Mouse (Mus musculus) midbrain, embryonic 16.5 days (tissue): ENCODE data around the gene Pex1. TPM values are rescaled to one million over a fixed set of nuclear protein-coding genes. Genes with fewer than 3 reads are reported as not detected.
"Not testable (repeated sequence)": the region's sequence is repeated elsewhere in the genome, so short reads cannot be mapped to it uniquely, and the experiment has no call there.

ENCODE experiments used
- ATAC-seq: fragments of 200-750 bp; cut with Nextera tagmentation; 2 replicates; pipeline ENCODE4 v1.8.0; 2017; ENCODE audit warnings: moderate TSS enrichment
- H3K27ac ChIP-seq: fragments of 300-500 bp; sonication (generic); 2 replicates; pipeline ENCODE4 v1.5.1; 2014; ENCODE audit warnings: mild to moderate bottlenecking, low read length, mixed read lengths
- H3K27me3 ChIP-seq: fragments of 300-500 bp; sonication (generic); 2 replicates; pipeline ENCODE4 v1.6.1; 2014; ENCODE audit warnings: low read depth, low read length, mixed read lengths; ENCODE audit not compliant: control insufficient read depth, insufficient read depth
- H3K36me3 ChIP-seq: fragments of 300-500 bp; sonication (generic); 2 replicates; pipeline ENCODE4 v1.6.1; 2014; ENCODE audit warnings: mild to moderate bottlenecking, low read length, moderate library complexity, mixed read lengths; ENCODE audit not compliant: control insufficient read depth, insufficient read depth
- H3K4me1 ChIP-seq: fragments of 300-500 bp; sonication (generic); 2 replicates; pipeline ENCODE4 v1.6.1; 2014; ENCODE audit warnings: mild to moderate bottlenecking, low read length, mixed read lengths; ENCODE audit not compliant: control insufficient read depth, insufficient read depth
- H3K4me2 ChIP-seq: fragments of 300-500 bp; sonication (generic); 2 replicates; pipeline ENCODE4 v1.6.1; 2014; ENCODE audit warnings: mild to moderate bottlenecking, low read length, mixed read lengths
- H3K4me3 ChIP-seq: fragments of 300-500 bp; sonication (generic); 2 replicates; pipeline ENCODE4 v1.5.1; 2014; ENCODE audit warnings: low read depth, mild to moderate bottlenecking, low read length, moderate library complexity, mixed read lengths
- H3K9ac ChIP-seq: fragments of 300-500 bp; sonication (generic); 2 replicates; pipeline ENCODE4 v1.6.1; 2014; ENCODE audit warnings: low read depth, low read length, mixed read lengths
- H3K9me3 ChIP-seq: fragments of 300-500 bp; sonication (generic); replicated peaks from 2 replicates; pipeline ENCODE4 v1.6.1; 2014; ENCODE audit warnings: mild to moderate bottlenecking, low read length, mixed read lengths; ENCODE audit not compliant: control insufficient read depth, poor library complexity, severe bottlenecking
- WGBS: fragments of 180-500 bp; shearing (Covaris S2); extraction: QIAGEN DNeasy Blood & Tissue Kit; methylation state at CpG from one replicate; pipeline ENCODE4 v1.1.7; 2014; 5-methylcytosine and 5-hydroxymethylcytosine counted together
- polyA plus RNA-seq: library from polyadenylated mRNA; unstranded; fragments of >200 nt; fragmentation: Nextera tagmentation; extraction: Ambion mirVana; gene quantifications from 2 replicates; pipeline ENCODE4 v1.2.1, GENCODE M21; 2015

The Pex1 gene
- polyA plus RNA-seq, 1 experiment from 2014 or later = 26.2 TPM

DNA sequence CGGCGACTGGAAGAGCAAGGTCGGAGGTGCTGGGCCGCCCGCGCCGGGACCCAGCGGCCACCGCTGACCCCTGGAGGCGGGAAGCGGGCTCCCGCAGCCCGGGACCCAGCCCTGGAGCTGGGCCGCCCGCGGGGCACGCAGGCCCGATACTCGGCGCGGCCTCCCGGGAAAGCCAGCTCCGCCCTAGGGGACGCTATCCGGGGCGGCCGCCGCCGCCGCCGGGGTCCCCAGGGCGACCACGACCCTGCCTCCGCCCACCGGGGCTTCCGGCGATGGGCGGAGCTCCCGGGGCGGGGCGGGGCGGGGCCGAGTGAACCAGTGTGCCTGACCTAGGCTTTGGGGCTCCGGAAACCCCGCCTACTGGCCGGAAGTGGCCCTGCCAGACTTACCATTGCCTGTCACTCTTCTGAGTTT lies 51.8 kb downstream of the Pex1 start:
- WGBS = 0% methylated on average over 20 of the region's 46 CpGs
- peak overlapping the region; percentile 98 for H3K4me3 ChIP-seq
- peaks cover 12% of the 10 kb centered on the region for H3K4me1 ChIP-seq
- peak overlapping the region; percentile 89 for H3K27ac ChIP-seq
- ATAC-seq = peak; percentile 95
- no peaks in the 10 kb centered on the region for H3K27me3 ChIP-seq
- peak overlapping the region; percentile 95 for H3K9ac ChIP-seq
- H3K4me2 ChIP-seq = peak overlapping the region; percentile 58
- H3K9me3 ChIP-seq = no peaks in the 10 kb centered on the region
- peaks cover 6% of the 10 kb centered on the region for H3K36me3 ChIP-seq

DNA sequence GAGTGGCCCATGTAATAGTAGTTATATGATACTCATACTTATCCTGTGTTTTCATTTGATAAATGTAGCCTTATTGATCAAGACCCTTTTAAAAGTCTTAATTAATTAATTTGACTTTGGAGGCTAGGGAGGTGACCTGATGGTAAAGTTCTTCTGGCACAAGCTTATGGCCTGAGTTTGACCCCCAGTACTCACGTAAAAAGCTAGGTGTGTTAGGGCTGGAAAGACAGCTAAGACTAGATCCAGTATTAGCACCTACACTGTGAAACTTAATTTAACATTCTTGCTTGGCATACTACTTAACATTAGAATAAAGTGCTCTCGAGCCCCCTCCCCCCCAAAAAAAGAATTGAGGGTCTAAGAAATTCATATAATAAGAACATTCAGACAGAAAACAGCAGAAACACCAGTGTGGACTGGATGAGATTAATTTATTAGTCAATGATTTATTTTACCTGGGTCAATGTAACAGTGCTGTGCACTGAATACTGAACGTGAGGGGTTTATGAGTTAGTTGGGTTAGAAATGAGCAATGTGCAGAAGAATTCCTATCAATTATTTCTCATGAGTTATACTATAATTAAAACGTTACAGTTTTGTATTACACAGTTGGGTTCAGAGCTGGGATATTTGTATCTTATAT lies 52.5 kb downstream of the Pex1 start:
- Histone ChIP-seq H3K27me3 (no peaks in the 10 kb centered on the region), H3K36me3 (peaks cover 4% of the 10 kb centered on the region), H3K4me2 (peak overlapping the region; percentile 58), H3K9me3 (no peaks in the 10 kb centered on the region), H3K9ac (no peak overlapping the region), H3K4me1 (peaks cover 12% of the 10 kb centered on the region), H3K4me3 (peak overlapping the region; percentile 98; the same call in 1 of the 2 replicates), H3K27ac (no peak overlapping the region)
- peak; percentile 47 for ATAC-seq
- 52% methylated on average over 4 of the region's 4 CpGs for WGBS

DNA sequence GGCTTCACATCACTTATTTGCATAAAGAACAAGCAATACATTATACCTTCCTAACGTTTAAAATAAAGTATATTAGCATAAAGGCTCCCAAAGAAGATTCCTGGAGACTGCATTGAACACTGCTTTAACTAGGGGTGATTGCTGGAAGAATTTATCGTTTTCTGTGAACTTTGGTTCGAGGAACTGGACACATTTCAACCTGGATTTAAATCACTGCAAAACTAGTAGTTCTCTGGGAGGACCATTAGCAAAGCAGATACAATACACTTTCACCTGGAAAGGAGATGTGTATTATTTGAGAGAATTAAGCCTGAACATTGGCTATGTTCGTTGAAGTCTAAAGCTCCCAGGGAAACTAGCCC lies 53.0 kb downstream of the Pex1 start:
- ATAC-seq = no peak
- H3K4me1 ChIP-seq = peaks cover 12% of the 10 kb centered on the region
- H3K27me3 ChIP-seq = no peaks in the 10 kb centered on the region
- no peak overlapping the region for H3K27ac ChIP-seq
- no peak overlapping the region for H3K4me2 ChIP-seq
- no peak overlapping the region for H3K4me3 ChIP-seq
- H3K9me3 ChIP-seq = no peaks in the 10 kb centered on the region
- 71% methylated on average over 4 of the region's 4 CpGs for WGBS
- H3K36me3 ChIP-seq = peaks cover 3% of the 10 kb centered on the region; the same call in 1 of the 2 replicates
- H3K9ac ChIP-seq = no peak overlapping the region

DNA sequence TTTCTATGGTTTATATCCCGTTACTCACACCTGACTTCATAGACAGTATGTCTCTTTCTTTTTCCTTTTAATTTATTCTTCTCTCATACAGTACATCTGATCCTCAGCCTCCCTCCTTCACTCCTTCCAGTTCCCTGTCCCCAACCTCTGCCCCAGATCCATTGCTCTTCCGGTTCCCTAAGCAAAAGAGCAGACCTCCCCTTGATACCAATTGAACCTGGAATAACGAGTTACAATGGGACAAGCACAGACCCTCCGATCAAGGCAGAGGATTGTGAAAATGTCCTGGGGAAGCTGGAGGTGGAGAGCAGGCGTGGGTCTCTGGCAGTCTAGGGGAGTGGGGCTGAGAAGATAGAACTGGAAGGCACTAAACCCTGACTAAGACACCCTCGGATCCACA lies 55.0 kb downstream of the Pex1 start, which contains the start of gene Tmbim7:
Gene Tmbim7 (plus strand): TSS at position 301 of the 400 bp plus-strand sequence.
- H3K4me1 ChIP-seq = peaks cover 6% of the 10 kb centered on the region
- WGBS = 72% methylated on average over 6 of the region's 6 CpGs
- H3K4me2 ChIP-seq = no peak within 1 kb of the TSS
- no peak for ATAC-seq
- H3K4me3 ChIP-seq = no peak within 1 kb of the TSS
- no peaks in the 10 kb centered on the region for H3K36me3 ChIP-seq
- H3K9me3 ChIP-seq = no peaks in the 10 kb centered on the region
- H3K27ac ChIP-seq = no peak within 1 kb of the TSS
- no peak within 1 kb of the TSS for H3K9ac ChIP-seq
- H3K27me3 ChIP-seq = no peaks in the 10 kb centered on the region

DNA sequence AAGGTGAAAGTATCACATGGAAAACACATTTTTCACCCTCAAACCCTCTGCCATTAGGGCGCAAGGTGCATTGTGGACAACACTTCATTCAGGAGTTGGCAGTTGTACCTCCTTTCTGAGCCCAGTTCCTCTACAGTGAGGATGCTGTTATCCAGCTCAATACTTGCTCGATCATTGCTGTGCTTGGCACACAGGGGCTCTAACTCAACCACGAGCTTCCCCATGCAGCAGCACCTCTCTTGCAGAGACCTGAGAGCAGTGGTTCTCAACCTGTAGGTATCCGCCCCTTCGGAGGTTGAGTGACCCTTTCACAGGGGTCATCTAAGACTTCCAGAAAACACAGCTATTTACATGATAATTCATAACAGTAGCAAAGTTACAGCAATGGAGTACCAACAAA lies 55.8 kb downstream of the Pex1 start:
- H3K36me3 ChIP-seq = no peaks in the 10 kb centered on the region
- no peaks in the 10 kb centered on the region for H3K9me3 ChIP-seq
- no peak overlapping the region for H3K4me3 ChIP-seq
- H3K4me2 ChIP-seq = no peak overlapping the region
- no peak overlapping the region for H3K9ac ChIP-seq
- no peak for ATAC-seq
- peaks cover under 1% of the 10 kb centered on the region for H3K4me1 ChIP-seq
- no peaks in the 10 kb centered on the region for H3K27me3 ChIP-seq
- H3K27ac ChIP-seq = no peak overlapping the region
- WGBS = 85% methylated on average over 5 of the region's 5 CpGs

DNA sequence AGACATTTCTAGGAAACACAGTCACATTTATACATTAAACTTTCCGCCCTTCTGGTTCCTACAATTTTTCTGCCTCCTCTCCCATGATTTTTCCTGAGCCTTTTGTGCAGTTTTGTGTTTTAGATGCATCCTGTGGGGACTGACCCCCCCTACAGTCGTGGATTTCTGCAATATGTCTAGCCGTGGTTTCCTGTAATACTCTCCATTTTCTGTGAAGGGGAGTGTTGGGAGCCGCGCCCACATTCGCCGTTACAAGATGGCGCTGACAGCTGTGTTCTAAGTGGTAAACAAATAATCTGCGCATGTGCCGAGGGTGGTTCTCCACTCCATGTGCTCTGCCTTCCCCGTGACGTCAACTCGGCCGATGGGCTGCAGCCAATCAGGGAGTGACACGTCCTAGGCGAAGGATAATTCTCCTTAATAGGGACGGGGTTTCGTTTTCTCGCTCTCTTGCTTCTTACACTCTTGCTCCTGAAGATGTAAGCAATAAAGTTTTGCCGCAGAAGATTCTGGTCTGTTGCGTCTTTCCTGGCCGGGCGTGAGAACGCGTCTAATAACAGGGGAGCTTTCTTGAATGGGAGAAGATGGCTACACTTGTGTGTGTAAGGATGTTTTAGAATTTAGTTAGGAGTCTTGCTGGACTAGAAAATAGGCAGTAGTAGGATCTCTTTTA lies 57.2 kb downstream of the Pex1 start:
- not testable (repeated sequence) for H3K4me3 ChIP-seq, H3K27ac ChIP-seq, ATAC-seq, H3K27me3 ChIP-seq, H3K9me3 ChIP-seq, H3K9ac ChIP-seq, H3K4me1 ChIP-seq, H3K4me2 ChIP-seq, H3K36me3 ChIP-seq
- 96% methylated on average over 14 of the region's 25 CpGs for WGBS

DNA sequence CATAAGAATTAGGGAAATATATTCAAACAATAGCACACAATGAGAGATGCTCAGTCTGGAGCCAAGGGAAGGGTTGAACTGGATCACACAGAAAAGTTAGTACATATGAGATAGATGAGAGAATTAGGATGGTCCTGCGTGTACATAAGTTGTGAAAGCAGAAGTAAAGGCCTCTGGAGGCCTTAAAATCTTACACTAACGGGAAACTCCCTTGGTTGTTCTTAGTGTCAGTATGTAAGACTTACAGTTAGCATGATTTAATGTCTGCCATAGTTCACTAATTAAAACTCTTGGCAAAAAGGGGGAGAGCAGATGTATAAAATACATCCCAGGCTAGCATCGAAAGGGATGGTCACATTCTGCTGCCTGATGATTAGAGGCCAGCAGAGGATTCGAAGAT lies 57.9 kb downstream of the Pex1 start:
- no peak for ATAC-seq
- Histone ChIP-seq H3K4me2 (no peak overlapping the region), H3K4me3 (no peak overlapping the region), H3K27ac (no peak overlapping the region), H3K9ac (no peak overlapping the region), H3K27me3 (no peaks in the 10 kb centered on the region), H3K9me3 (no peaks in the 10 kb centered on the region; the same call in 1 of the 2 replicates), H3K4me1 (no peaks in the 10 kb centered on the region), H3K36me3 (no peaks in the 10 kb centered on the region)
- WGBS = 90% methylated on average over 4 of the region's 4 CpGs

DNA sequence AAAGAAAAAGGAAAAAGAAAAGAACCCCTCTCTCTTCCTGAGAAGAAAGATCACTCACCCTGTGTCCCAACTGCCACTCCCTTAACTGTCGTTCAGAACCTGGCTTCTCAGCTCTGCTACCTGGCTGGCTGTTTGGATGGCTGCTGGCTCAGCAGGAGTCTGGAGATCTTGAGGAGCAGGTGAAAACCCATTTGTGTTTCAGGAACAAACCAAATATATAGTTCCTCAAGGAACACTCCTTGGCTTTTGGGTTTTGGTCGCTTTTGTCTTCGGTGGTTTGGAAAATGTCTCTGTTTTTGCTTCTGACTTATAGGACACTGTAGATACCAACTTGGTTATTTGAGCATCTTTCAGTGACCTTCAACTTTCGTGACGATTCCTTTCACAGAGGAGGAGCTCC lies 61.2 kb downstream of the Pex1 start, which contains the start of gene Gatad1:
Gene Gatad1 (minus strand): TSS at position 101 of the 400 bp plus-strand sequence.
- H3K9me3 ChIP-seq = no peaks in the 10 kb centered on the region; the same call in 1 of the 2 replicates
- H3K27ac ChIP-seq = no peak within 1 kb of the TSS
- no peak for ATAC-seq
- no peaks in the 10 kb centered on the region for H3K27me3 ChIP-seq
- no peak within 1 kb of the TSS for H3K4me2 ChIP-seq
- H3K4me3 ChIP-seq = no peak within 1 kb of the TSS
- no peaks in the 10 kb centered on the region for H3K36me3 ChIP-seq
- no peaks in the 10 kb centered on the region for H3K4me1 ChIP-seq
- WGBS = 81% methylated on average over 5 of the region's 5 CpGs
- no peak within 1 kb of the TSS for H3K9ac ChIP-seq

DNA sequence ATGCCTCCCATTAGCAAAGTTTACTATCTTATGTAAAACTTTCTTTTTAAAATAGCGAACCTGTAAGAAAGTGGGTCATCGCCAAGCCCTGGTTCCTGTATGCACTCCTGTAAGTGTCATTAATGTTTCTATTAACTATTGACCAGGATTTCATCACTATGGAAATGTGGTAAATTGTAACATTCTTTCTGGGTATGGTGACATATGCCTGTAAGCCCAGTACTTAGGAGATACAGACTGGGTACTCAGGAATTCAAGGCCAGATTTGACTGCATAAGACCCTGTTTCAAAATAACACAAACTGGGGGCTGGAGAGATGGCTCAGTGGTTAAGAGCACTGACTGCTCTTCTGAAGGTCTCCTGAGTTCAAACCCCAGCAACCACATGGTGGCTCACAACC lies 69.4 kb downstream of the Pex1 start:
- WGBS = 92% methylated on average over 2 of the region's 2 CpGs

More for the DNA sequence above, 69.4 kb downstream of the Pex1 start:
- no peak for ATAC-seq
- Histone ChIP-seq H3K4me3 (no peak overlapping the region), H3K36me3 (no peaks in the 10 kb centered on the region), H3K4me1 (no peaks in the 10 kb centered on the region), H3K9me3 (no peaks in the 10 kb centered on the region), H3K4me2 (no peak overlapping the region), H3K9ac (no peak overlapping the region), H3K27ac (no peak overlapping the region), H3K27me3 (no peaks in the 10 kb centered on the region)
